Mouse (Mus musculus) myocyte (in vitro differentiated cells): Measurements from ENCODE around the gene Cpox. TPM values are rescaled to one million over a fixed set of nuclear protein-coding genes. Genes with fewer than 3 reads are reported as not detected.

ENCODE experiments used
- H3K27me3 ChIP-seq: one replicate; pipeline ENCODE4 v1.6.1; 2011; ENCODE audit not compliant: control insufficient read depth, insufficient read depth, insufficient read length
- H3K36me3 ChIP-seq: one replicate; pipeline ENCODE4 v1.6.1; 2011; ENCODE audit not compliant: control insufficient read depth, insufficient read depth
- H3K4me2 ChIP-seq: one replicate; pipeline ENCODE4 v1.6.1; 2011; ENCODE audit warnings: low read depth, control low read depth
- H3K4me3 ChIP-seq: one replicate; pipeline ENCODE4 v1.5.1; 2011; ENCODE audit warnings: mild to moderate bottlenecking, control low read depth, moderate library complexity
- H3K79me2 ChIP-seq: one replicate; pipeline ENCODE4 v1.6.1; 2011; ENCODE audit not compliant: control insufficient read depth, insufficient read depth
- H3ac ChIP-seq: one replicate; pipeline ENCODE4 v1.6.1; 2011; ENCODE audit not compliant: control insufficient read depth, insufficient read length
- CEBPB ChIP-seq: IDR thresholded peaks from 2 replicates; pipeline ENCODE4 v1.6.1; 2011; ENCODE audit warnings: mild to moderate bottlenecking, moderate library complexity; ENCODE audit not compliant: poor library complexity, insufficient read depth, severe bottlenecking
- E2F4 ChIP-seq: IDR thresholded peaks from one replicate; pipeline ENCODE4 v1.6.1; 2011; ENCODE audit warnings: mild to moderate bottlenecking, control low read depth, moderate library complexity; ENCODE audit not compliant: insufficient read depth
- MAX ChIP-seq: IDR thresholded peaks from one replicate; pipeline ENCODE4 v1.6.1; 2011; ENCODE audit warnings: low read depth, mild to moderate bottlenecking, control low read depth
- MYOD1 ChIP-seq, 3 experiments: IDR thresholded peaks; one replicate each; pipeline ENCODE4 v1.6.1; 2011; ENCODE audit warnings: control low read depth in 2 of 3, low read depth in 2 of 3, mild to moderate bottlenecking in 2 of 3, moderate library complexity in 1 of 3; ENCODE audit not compliant: insufficient read length in 2 of 3, control insufficient read depth in 1 of 3
- MYOG ChIP-seq, 3 experiments: IDR thresholded peaks; one replicate each; pipeline ENCODE4 v1.6.1; 2011; ENCODE audit warnings: control low read depth in 2 of 3, low read depth in 2 of 3, mild to moderate bottlenecking in 2 of 3; ENCODE audit not compliant: insufficient read length in 2 of 3, control insufficient read depth in 1 of 3, insufficient read depth in 1 of 3
- POLR2A ChIP-seq: IDR thresholded peaks from one replicate; pipeline ENCODE4 v1.6.1; 2011; ENCODE audit warnings: low read depth, mild to moderate bottlenecking, control low read depth, moderate library complexity; ENCODE audit not compliant: insufficient read length
- POLR2AphosphoS2 ChIP-seq: IDR thresholded peaks from one replicate; pipeline ENCODE4 v1.6.1; 2011; ENCODE audit warnings: low read depth, control low read depth; ENCODE audit not compliant: insufficient read length
- REST ChIP-seq: IDR thresholded peaks from one replicate; pipeline ENCODE4 v1.6.1; 2011; ENCODE audit warnings: mild to moderate bottlenecking, control low read depth, moderate library complexity; ENCODE audit not compliant: insufficient read depth, insufficient read length
- SRF ChIP-seq: IDR thresholded peaks from one replicate; pipeline ENCODE4 v1.6.1; 2011; ENCODE audit warnings: low read depth; ENCODE audit not compliant: control insufficient read depth, insufficient read length
- TCF12 ChIP-seq: IDR thresholded peaks from one replicate; pipeline ENCODE4 v1.6.1; 2011; ENCODE audit warnings: mild to moderate bottlenecking, control low read depth; ENCODE audit not compliant: poor library complexity, insufficient read depth, severe bottlenecking
- TCF3 ChIP-seq: IDR thresholded peaks from one replicate; pipeline ENCODE4 v1.6.1; 2011; ENCODE audit warnings: low read depth, control low read depth; ENCODE audit not compliant: insufficient read length
- USF1 ChIP-seq: IDR thresholded peaks from one replicate; pipeline ENCODE4 v1.6.1; 2011; ENCODE audit warnings: low read depth, mild to moderate bottlenecking, control low read depth, moderate library complexity
- polyA plus RNA-seq: library from polyadenylated mRNA; unstranded; fragments of >200 nt; fragmentation: generic; extraction: Trizol; gene quantifications from one replicate; pipeline ENCODE4 v1.2.1, GENCODE M21; 2012; ENCODE audit warnings: missing spikeins

The Cpox gene
- polyA plus RNA-seq, 1 experiment, result 20.0 TPM

DNA sequence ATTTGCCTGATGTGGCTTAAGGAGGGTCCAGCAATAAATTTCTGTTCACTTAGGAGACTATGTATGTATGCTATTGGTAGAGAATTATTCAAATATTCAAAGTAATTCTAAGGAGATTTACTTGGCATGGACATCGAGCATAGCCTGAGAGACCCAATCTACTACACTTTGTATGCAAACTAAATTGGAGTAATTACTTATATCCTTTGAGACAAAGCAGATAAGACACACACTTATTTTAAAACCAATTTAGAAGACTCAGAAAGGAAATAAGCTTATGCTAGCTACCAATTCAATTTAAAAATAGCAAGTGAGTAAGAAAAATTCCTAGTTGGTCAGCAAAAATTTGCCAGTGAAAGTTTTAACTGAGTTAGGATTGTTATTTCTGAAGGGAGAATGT lies 93.0 kb downstream of the Cpox start, which contains the start of gene Olfr172:
Gene Olfr172 (minus strand): TSS at position 101 of the 400 bp plus-strand sequence.
- H3K4me2 ChIP-seq, result no peak within 1 kb of the TSS
- H3K27me3 ChIP-seq, result no peaks in the 10 kb centered on the region
- H3K36me3 ChIP-seq, result no peaks in the 10 kb centered on the region
- no peaks in the 10 kb centered on the region for H3K79me2 ChIP-seq
- TF ChIP-seq TCF3 (no peak), E2F4 (no peak), CEBPB (no peak), MYOD1 (IDR thresholded peaks at IDR 0.05; ENCODE audit: control insufficient read depth in 1 of 3, insufficient read length in 2 of 3, low read depth in 2 of 3) (no peak), USF1 (no peak), TCF12 (no peak), POLR2AphosphoS2 (no peak), SRF (no peak), MAX (no peak), MYOG (IDR thresholded peaks at IDR 0.05; ENCODE audit: control insufficient read depth in 1 of 3, insufficient read depth in 1 of 3, insufficient read length in 2 of 3, low read depth in 2 of 3) (no peak), POLR2A (no peak), REST (no peak)
- H3ac ChIP-seq, result no peak within 1 kb of the TSS
- H3K4me3 ChIP-seq, result no peak within 1 kb of the TSS

Other genes starting within 250 kb of the Cpox start
- 0.18 TPM for gene St3gal6, start 146.0 kb upstream of the Cpox start, polyA plus RNA-seq
- not detected for gene Gm813, start 53.3 kb upstream of the Cpox start, polyA plus RNA-seq
- not detected for gene E330017A01Rik, start 31.6 kb upstream of the Cpox start, polyA plus RNA-seq
- gene Gpr15, start 48.8 kb downstream of the Cpox start, polyA plus RNA-seq, result not detected
- 68.1 TPM for gene Cldnd1, start 57.6 kb downstream of the Cpox start, polyA plus RNA-seq
- gene Olfr172, start 92.9 kb downstream of the Cpox start, polyA plus RNA-seq, result not detected
- gene Olfr173, start 130.0 kb downstream of the Cpox start, polyA plus RNA-seq, result not detected
- gene Olfr175-ps1, start 156.5 kb downstream of the Cpox start, polyA plus RNA-seq, result not detected
- gene Olfr177, start 204.5 kb downstream of the Cpox start, polyA plus RNA-seq, result not detected
- gene Olfr178, start 221.8 kb downstream of the Cpox start, polyA plus RNA-seq, result not detected